Mouse (Mus musculus): ENCODE measurements around the gene Gm8297.
"Not testable (repeated sequence)": the region's sequence is repeated elsewhere in the genome, so short reads cannot be mapped to it uniquely, and the experiment has no call there.

The Gm8297 gene

GRCm38 (mm10) chr14:4983635-4984034, at the start of gene Gm8297:
TSS of gene Gm8297 (plus strand) at chr14:4983935.
- in situ Hi-C loops (cut with MboI): not testable (repeated sequence)

GRCm38 (mm10) chr14:5015591-5015990, 31.9 kb downstream of the Gm8297 start, which contains the start of gene Gm3298:
TSS of gene Gm3298 (plus strand) at chr14:5015891.
- in situ Hi-C loops (cut with MboI): not testable (repeated sequence)
